Mouse (Mus musculus) kidney, postnatal 36 days (tissue): ENCODE measurements around the gene Psmb11.

Source experiments
- DNase-seq, 2 experiments: peaks; one replicate each; pipeline ENCODE4 v3.0.0; 2021 to 2022; ENCODE audit warnings: mixed read lengths in 2 of 2

Gene Psmb11

GRCm38 (mm10) chr14:54642224-54642944, 21.2 kb downstream of the Psmb11 start:
- DNase-seq: no peak

- no peak for DNase-seq
Observed at GRCm38 (mm10) chr14:54643011-54643410, 21.8 kb downstream of the Psmb11 start.

GRCm38 (mm10) chr14:54644294-54644693, 23.1 kb downstream of the Psmb11 start:
- DNase-seq: no peak

GRCm38 (mm10) chr14:54646455-54646854, 25.2 kb downstream of the Psmb11 start:
- DNase-seq: no peak

DNA sequence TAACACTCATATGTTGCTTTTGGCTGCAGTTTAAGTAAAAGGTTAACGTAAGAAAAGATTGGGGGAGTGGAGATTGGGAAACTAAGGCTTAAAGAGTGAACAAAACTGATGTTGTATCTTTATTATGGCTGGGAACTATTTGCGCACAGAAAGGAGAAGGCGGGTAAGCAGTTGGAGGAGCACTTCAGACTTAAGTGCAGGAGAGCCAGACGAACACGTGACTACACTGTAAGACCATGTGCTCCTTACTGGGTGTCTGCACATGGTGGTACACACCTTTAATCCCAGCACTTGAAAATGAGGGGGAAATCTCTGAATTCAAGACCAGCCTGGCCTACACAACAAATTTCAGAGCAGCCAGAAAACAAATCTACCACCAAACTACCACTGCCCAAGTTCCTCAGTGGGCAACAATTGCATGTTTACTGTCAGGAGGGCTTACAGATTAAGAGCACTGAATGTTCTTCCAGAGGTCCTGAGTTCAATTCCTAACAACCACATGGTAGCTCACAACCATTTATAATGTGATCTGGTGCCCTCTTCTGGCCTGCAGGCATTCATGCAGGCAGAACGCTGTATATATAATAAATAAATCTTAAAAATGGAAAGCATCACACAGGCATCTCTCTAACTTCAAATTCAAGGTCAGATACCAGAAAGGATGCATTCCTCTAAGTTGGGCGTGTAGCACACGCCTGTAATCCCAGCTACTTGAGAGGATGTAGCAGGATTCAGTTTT, 25.8 kb downstream of the Psmb11 start:
- no peak for DNase-seq

DNA sequence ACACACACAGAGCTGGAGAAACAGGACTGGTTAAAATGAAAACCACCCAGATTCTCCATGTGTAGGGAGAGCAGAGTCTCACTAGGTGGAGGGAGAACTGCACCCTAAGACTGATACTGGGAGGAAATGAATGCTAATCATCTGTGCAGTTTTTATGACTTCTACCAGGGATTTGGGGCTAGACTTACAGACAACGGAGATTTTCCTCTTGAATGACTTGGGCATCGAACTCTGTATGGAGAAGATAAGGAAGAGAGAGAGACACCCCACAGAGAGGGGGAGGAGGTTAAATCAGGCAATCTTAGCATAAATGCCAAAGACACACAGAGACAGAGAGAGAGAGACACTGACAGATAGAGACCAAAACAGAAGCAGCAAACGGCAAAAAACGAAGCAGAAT, 26.7 kb downstream of the Psmb11 start:
- DNase-seq: no peak

DNA sequence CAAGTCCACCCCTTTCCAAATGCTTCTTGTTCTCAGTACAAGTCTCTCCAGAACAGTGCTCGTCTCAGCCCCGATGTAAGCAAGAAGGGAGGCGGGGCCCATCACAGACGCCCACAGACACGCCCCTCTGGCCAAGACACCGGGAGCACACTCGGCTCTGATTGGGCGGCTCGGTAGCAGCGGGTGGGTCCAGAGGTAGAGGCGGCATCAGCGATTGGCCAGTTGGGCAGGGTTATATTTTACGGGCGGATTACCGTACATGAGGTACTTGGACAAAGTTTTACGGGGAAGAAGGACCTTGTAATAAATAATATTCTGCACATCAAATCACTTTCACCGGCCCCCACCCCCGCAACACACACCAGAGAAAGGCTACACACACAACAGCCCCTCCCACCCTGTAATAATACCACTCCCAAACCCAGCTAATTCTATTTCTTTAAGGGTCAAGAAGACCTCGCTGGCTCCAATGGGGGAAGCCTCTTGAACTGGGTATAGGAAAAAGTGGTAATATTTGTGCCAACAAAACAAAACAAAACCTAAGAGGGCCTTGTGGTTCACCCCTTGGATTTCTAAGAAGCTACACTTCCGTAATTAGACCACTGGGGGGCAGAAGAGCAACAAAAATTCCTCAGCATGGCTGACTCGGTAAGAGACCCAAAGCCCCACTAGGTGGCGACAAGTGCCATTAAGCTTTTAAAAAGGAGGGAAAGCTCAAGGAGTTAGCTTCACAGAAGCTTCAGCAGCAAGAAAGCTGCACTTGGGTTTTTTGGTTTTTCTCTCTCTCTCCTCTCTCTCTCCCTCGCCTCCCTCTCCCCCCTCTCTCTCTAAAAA, 29.6 kb downstream of the Psmb11 start:
- peak; percentile 86 to 92 for DNase-seq

- DNase-seq: no peak
Observed at GRCm38 (mm10) chr14:54651556-54651955, 30.3 kb downstream of the Psmb11 start.

- DNase-seq: no peak
Observed at GRCm38 (mm10) chr14:54652787-54653186, 31.6 kb downstream of the Psmb11 start.

- DNase-seq: peak; percentile 91 to 95
Observed at GRCm38 (mm10) chr14:54653496-54653895, 32.3 kb downstream of the Psmb11 start.

DNA sequence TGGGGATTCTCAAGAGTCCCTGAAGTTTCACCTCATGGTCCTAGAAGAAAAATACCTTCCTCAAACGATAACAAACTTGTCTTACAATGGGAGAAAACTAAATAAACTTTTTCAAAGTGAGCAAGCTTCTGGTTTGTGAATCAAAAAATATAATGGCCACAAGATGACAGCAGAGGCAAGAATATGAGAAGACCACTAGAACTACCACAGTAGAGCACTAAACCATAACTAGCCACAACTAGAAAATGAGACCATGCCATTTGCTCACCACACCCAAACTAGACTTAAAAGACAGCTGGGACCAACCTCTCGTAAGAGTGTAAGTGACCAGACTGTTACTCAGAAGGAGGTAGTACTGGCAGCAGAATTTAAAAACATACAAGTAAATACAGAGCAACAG, 38.8 kb downstream of the Psmb11 start:
- DNase-seq: peak in 1 of 2 experiments; percentile 26

DNA sequence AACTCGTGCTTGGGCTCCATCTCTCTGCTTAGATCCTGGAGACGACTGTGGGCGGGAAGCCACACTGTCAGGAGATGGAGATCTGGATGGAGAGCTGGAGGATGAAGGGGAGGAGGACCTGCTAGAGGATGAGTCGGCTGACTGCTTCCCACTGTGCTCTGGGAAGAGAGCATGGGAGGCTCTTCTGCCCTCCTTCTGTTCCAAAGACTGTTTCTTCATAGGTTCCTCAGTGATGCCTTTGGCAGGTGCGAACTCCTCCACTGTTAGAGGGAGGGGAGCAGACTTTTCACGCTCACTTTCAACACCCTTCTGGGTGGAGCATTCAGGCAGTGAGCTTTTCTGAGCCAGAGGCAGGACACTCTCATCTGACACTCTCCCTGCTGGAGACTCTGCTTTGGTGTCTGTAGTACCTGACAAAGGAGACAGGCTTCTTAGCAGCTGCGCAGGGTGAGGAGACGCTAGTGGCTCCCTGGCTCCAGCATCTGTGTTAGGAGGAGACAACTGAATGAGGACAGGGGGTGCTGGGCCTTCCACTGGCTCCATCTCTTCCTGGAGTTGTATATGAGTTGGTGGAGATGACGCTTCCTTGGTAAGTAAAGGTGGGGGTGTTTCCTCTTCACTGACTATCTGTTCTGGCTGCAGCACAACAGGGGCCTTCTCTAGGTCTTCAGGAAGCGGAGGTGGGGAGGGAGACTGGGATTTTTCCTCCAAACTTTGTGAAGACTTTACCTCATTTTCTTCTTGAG, 43.4 kb downstream of the Psmb11 start:
- no peak for DNase-seq

- DNase-seq: peak; percentile 64 to 82
Observed at GRCm38 (mm10) chr14:54669381-54669780, 48.1 kb downstream of the Psmb11 start.

GRCm38 (mm10) chr14:54674317-54674716, 53.1 kb downstream of the Psmb11 start:
- no peak for DNase-seq

DNA sequence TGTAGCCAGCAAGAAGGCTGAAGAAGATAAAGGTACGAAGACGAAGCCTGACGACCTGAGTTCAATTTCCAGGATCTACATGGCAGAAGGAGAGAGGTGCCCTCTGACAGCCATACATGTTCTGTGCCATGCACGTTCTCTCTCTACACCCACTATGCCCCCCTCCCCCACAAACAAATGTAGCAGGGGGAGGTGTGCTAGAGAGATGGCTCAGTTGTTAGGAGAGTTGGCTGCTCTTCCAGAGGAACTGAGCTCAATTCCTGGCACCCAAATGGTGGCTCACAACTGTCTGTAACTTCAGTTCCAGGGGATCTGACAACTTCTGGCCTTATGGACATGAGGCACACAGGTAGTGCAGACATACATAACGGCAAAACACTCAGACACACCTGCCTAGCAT, 55.1 kb downstream of the Psmb11 start:
- DNase-seq: no peak

DNA sequence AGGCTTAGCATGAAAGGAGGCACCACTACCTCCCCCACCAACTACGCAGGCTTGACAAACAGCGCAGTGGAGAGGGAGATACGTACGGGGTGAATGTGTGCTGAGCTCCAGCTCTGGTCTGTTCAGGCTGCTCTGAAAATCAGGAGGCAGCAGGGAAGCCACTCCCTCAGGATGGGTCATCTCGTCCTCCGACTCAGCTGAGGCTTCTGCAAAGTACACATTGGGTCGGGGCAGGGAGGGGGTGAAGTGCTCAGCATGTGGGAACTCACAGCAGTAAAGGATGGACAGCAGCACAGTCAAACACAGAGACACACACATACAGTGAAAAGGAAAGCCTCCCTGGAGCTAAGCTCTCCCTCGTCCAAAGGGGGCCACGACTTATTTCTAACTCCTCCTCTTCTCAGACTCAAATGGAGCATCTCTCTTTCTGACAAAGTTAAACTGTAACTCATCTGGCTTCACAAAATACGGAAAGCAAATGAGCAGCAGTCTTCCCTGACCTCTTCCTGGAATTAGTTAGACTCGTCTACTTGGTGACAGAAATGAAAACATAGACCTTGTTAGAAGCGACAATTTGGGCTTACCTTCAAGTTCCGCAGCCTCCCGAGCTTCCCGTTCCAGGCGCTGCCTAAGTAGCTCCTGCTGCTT, 57.5 kb downstream of the Psmb11 start:
- DNase-seq: peak in 1 of 2 experiments; percentile 17
